19 mouse cellular contexts compared by ENCODE assay signal in the genomic region with DNA sequence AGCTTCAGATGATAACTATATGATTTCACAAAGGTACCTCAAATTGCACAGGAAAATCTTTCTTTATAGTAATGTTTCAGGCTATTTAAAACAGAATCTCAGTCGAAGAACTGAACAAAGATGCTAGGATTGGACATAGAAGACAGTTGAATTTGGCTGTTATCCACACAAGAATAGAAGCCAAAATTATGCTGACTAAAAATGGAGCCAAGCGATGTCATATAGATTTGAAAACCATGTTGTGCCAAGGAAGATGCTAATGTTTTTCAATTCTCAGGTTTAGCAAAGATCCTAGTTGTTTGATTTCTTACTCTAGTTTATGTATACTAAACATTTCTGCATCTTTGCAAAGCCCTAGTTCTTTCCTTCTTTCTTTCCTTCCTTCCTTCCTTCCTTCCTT.
"Had no signal": no experiment of that assay in that cellular context is flagged by ENCODE, and none has a peak within 500 bp of the region (broad histone marks: within the 10 kb centered on the region; RNA-seq: fewer than 3 reads in every experiment).

No protein-coding gene starts in this region.

- H3K9me3 ChIP-seq: lung, embryonic 15.5 days; megakaryocyte, embryonic 14.5 days; midbrain, embryonic 13.5 days; midbrain, embryonic 15.5 days; neural tube, embryonic 12.5 days had no signal

- H3K27me3 ChIP-seq: lung, embryonic 15.5 days; megakaryocyte, embryonic 14.5 days; midbrain, embryonic 13.5 days; midbrain, embryonic 15.5 days; neural tube, embryonic 12.5 days had no signal

- H3K4me3 ChIP-seq: lung, embryonic 15.5 days; megakaryocyte, embryonic 14.5 days; midbrain, embryonic 13.5 days; midbrain, embryonic 15.5 days; neural tube, embryonic 12.5 days had no signal

- H3K4me1 ChIP-seq: lung, embryonic 15.5 days; megakaryocyte, embryonic 14.5 days; midbrain, embryonic 13.5 days; midbrain, embryonic 15.5 days; neural tube, embryonic 12.5 days had no signal

- ATAC-seq: lung, postnatal 0 days; midbrain, embryonic 13.5 days; midbrain, embryonic 15.5 days had no signal

- H3K27ac ChIP-seq: lung, embryonic 15.5 days; macrophage; midbrain, embryonic 13.5 days; midbrain, embryonic 15.5 days; neural tube, embryonic 12.5 days had no signal

- H3K9ac ChIP-seq: lung, embryonic 15.5 days; midbrain, embryonic 13.5 days; midbrain, embryonic 15.5 days; neural tube, embryonic 12.5 days had no signal

- H3K36me3 ChIP-seq: lung, embryonic 15.5 days; midbrain, embryonic 13.5 days; midbrain, embryonic 15.5 days; neural tube, embryonic 12.5 days had no signal

- DNase-seq: lung, adult 2 months; lung, postnatal 14 days; lung, postnatal 36 days; retina, postnatal 1 day; right cerebral cortex, adult 18-20 months; right cerebral cortex, postnatal 25 days; right cerebral cortex, postnatal 4 days; spleen, adult 18-20 months; thymus, adult 2 months; thymus, postnatal 25 days; thymus, postnatal 4 days had no signal

- H3K4me2 ChIP-seq: lung, embryonic 15.5 days; midbrain, embryonic 11.5 days; midbrain, embryonic 13.5 days; midbrain, embryonic 15.5 days; neural tube, embryonic 12.5 days had no signal
